Mouse (Mus musculus) right cerebral cortex, postnatal 14 days (tissue): ENCODE data around the gene Acsl5.
A peak's percentile ranks its signal among the peaks of the same experiment; 100 is the strongest.

ENCODE experiments used
- DNase-seq: peaks from one replicate; pipeline ENCODE4 v3.0.0; 2022

Acsl5 gene

DNA sequence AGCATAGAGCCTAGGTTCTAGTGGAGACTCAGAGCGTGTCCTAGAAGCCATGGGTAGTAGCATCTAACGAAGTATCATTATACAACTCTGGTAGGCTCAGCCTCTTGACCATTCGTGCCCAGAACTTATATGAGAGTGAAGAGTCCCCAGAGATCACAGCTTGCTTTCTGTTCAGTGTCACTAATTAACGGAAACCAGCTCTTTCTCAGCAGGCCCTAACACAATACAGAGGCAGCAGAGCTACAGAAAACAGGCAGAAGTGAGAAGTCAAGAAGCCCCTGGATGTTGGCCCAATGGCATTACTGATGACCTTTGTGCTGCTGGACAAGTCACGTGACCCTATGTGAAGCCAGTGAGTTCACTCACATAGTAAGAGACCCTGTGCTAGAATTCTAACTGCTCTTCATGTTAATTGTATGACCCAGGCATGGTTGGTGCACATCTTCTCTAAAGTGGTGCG, 10.5 kb upstream of the Acsl5 start, which contains the start of gene Gucy2g:
Gene Gucy2g, minus strand, starts transcription at position 51 of the 460 bp plus-strand sequence.
- DNase-seq: no peak

DNA sequence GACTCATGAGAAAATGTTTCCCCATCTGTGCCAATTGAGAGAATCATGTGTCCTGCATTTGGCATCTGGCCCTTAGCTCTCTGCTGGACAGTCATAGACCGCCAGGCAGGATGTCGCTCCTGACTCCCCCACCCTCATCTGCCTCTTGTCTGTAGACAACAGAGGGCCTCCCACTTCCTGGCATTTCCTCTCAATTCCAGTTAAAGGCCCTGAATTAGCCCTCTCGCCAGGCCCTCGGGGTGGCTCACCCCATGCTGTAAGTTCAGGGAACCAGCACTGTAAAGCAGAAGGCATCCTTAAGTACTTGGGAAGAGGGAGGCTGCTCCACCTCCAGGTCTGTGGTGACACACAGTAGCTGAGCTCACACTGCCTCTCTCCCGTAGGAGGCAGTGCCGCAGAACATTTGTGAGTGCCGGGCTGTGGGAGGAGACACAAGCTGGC, 6.9 kb upstream of the Acsl5 start:
- peak; percentile 40 for DNase-seq

DNA sequence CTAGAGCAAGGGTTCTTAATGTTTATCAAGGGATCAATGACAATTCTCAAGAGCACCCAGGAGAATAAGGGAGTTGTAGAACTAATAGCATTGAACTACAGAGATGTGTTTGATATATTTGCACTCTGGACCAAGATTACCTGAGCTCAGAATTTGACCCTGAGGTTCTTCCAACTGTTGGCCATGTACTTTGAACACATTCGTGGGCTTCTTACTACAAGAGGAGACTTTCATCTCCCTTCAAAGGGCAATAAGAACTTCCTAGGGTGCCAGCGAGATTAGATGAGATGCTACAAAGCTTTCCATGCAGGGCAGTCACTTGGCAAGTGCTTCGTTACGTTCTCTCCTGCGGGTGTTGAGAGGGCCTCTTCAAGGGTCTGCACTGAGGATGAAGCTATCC, 4.2 kb upstream of the Acsl5 start:
- no peak for DNase-seq

DNA sequence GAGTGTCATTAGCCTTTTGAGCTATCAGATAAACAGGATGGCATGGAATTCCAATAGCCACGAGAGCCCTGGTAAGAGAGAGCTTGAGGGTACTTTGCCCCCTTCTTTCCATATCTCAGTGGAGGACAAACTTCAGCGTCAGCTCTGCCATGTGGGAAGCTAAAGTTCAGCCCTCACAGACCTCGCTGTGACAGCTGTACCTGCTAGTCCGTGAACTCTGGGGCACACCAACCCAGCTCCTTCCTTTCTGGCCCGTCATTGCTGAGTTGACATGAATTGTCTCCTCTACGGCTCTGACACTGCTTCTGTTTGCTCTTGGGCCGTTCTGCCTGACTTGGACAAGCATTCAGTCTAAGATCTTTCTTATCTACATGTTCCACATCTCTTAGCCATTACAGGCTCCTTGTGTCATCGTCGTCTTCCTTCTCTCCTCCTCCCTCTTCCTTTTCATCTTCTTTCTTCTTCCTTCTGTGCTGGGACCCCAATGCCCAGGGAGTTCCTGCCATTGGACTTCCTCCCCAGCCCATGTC, 3.7 kb upstream of the Acsl5 start:
- no peak for DNase-seq

DNA sequence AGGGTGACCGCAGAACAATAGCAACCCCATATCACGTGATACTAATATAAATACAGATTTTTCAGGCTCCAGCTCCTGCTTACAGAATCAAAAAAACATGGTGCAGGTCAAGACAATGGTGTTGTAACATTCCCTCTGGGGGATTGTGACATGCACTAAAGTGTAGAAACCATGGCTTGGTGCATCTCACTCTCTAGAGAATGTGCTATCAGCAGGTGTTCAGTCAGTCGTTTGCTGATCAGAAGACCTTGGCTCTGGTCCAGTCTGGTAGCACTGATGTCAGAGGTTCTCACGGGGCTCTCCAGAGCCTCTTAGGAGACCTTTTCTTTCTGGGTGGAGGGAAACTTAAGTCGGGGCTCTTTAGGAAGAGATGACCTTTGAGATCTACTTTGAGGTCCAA, 1.3 kb upstream of the Acsl5 start:
- no peak for DNase-seq

DNA sequence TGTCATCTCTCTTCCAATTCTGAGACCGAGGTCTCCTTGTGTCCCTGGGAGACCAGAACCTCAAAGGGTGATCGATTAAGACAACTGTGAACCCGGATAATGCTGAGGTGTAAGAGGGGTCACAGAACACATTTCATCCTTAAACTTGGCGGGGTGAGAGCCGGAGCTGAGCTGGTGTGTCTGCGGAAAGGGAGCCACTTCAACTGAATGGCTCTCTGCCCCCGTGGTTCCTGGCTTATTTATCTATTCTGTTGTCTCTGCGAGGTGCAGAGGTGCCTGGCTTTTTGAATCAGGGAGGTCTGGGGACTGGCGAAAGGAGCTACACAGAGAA, 1.5 kb downstream of the Acsl5 start:
- no peak for DNase-seq

DNA sequence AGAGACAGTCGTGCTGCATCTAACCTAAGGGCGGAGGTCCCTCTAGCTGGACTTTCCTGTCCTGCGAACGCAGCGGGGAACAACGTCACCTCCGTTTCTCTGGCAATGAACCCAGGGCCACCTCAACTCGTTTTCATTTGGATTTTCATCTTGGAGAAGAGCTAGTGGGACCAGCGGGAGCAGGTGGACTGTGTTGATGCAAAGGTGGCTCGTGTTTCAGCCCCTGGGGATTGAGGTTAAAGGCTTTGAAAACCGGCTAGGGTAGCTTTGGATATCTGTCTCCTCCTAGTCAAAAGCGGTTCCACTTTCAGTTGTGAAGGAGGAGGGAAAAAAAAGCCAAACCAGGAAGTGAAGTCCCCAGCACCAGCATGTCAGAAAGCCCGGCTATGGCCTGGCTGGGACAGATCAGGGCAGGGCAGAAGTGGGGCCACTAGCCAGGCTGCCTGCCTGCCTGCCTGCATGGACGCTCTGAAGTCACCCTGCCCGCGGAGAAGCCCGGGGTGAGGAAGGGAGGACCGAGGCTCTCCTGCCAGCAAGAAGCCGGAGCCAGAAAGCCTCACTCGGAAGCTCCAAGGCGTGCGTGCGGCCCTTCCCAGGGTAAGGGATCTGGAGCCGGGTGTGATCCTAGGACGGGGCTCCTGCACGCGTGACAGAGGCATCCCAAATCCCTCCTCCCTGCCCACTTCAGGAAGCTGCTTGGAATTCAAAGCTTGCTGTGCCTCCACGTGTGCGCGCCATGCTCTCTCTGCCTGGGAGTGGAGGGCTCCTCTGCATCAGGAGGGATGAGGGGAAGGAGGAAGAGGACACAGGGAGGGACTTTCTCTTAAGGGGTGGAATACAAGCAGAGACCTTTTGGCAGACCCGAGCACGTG, 2.1 kb downstream of the Acsl5 start:
- peak; percentile 52 for DNase-seq

DNA sequence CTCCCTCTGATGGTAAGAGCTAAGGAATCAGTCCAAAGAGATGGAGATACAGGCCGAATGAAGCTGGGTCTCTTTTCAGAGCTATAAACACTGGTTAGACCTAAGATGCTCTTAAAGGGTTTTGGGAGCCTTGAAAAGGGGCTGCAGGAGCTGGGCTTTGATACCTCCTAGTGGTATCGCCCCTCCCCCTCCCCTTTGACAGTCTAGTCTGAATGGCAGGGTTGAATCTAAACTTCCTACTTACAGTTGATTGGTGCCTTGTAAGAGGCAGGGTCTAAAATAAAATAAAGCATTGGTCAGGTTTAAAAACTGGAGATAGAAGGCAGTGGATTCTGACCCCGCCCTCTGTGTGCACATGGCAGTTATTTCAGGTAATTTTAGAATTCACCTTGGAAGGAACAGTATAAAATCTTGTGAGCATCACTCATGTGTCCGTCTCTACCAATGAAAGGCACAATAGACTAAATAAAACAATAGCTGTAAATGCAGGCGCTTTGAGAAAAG, 2.8 kb downstream of the Acsl5 start:
- DNase-seq: peak; percentile 50

DNA sequence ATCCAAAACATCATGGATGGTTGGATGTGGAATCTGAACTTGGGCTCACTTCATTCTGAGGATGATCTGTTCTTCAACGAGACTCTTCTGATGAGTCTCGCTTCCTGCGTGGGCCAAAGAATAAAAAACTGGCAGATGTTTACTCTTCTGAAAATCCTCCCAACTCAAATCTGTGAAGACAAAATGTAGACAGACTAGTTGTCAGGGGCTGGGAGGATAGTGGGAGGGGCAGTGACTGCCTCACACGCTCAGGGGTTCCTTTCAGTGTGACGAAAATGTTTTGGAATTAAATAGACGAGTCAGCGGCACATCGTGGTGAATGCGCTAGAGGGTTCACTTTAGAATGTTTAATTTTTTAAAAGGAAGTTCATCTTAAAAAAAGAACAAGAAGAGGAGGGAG, 4.4 kb downstream of the Acsl5 start:
- DNase-seq: no peak

DNA sequence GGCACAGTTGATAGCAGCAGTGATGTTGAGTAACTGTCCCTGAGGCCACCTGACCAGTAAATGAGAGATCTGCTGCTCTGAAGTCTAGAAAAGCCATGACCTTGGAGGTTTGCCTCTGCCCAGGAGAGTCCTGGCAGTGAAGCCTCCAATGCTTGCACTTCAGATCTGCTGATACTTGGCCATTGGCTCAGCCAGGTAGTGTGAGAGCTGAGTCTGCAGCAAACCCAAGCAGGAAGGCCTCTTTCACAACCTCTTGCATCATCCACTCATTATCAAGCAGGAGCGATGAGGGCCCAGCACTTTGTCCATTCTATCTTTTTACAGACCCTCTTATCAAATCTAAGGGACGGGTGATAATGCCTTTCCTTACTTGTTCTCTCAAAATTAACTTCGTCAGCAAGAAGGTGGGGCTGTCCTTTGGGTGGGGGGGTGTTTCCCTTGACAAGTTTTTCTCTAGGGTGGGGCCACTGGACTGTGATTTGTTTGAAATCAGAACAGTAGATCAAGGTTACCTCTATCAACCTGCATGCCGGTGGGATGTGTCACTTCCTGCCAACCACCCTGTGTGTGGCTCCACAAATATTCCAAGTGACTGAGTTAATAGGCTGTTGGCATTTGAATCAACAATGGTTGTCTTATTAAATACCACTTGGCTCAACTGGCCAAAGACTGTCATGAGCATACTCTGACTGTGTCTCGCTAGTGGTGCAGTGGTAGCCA, 6.1 kb downstream of the Acsl5 start:
- DNase-seq: no peak

DNA sequence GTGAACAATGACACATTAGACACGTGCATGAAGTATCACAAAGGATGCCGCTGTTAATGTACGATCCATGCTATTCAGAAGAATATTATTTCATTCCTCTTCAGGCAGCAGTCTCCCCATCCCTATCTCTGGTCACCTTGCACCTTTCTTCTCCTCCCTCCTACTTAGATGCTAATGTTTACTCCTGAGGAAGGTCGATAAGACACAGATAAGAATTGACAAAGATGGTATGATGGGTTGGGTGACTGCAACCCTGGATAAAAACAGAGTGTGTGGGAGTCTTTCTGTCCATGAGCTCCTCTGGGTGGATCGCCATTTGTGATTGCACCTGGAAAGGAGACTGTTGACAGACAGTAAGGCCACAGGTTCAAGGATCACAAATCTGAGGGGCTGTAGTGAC, 6.8 kb downstream of the Acsl5 start:
- no peak for DNase-seq

DNA sequence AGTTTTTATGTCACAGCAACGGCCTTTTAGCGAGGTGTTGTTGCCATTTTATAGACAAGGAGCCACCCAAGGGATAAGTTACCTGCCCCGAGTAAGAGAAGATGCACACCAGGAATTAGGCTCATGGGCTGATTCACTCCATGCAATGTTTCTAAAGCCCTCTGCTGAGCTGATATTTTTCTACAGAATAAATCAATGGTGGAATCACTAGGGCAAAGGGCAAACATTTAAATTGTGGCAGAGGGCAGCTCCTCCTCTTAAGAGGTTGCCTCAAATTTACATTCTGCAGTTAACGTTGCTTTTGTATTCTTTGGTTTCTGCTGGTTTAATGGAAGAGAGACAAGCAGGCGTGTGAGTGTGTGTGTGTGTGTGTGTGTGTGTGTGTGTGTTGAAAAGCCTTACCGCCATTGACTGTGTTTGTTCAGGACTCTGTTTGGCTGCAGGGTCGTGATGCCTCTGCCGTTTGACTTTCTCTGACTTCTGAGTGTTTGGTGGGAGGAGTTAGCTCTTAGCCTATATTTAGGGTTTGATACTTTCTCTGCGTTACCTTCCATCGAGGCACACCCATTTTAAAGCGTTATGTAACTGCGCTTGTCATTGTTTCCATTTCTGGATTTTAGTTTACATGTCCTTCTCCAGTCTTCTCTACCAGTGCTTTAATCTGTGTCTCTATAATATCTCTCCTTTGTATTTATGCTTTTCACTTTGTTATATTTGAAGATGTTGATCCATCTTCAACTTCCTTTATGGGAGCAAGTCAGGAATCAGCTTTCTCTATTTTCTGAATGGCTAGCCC, 8.8 kb downstream of the Acsl5 start:
- no peak for DNase-seq

DNA sequence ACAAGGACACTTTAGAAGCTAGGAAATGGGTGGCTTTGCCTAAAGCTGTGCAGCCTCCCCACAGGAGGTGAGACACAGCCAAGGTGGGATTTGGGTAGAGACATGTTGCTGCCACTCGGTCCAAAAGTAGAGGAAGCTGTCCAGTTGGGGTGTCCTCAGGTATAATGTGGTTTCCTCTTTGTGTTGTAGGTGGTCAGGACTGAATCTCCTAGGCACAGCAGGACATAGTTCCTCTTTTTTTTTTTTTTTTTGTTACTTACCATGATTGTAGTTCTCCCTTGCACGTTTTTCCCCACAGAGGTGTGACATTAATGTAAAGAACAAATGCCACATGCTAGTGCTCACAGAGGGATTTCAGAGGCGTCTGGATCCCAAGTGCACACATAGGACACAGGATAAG, 13.5 kb downstream of the Acsl5 start:
- DNase-seq: no peak

DNA sequence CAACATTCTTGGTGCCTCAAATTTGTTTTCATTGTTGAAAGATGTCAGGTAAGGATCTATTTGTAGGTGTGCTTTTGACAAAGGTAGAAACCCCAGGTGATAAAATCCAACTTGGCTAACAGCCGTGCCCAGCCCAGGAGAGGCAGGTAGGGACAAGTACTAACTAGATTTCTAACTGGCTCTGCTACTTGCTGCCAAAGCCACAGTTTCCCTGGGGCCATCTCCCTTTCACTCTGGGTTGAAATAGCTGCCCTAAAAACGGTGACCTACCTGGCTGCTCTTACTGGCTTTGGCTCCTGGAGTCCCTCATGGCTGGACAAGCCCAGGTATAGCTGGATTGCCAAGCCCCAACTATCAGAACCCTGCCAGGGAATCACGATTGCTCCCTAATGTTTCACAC, 15.0 kb downstream of the Acsl5 start:
- DNase-seq: no peak

DNA sequence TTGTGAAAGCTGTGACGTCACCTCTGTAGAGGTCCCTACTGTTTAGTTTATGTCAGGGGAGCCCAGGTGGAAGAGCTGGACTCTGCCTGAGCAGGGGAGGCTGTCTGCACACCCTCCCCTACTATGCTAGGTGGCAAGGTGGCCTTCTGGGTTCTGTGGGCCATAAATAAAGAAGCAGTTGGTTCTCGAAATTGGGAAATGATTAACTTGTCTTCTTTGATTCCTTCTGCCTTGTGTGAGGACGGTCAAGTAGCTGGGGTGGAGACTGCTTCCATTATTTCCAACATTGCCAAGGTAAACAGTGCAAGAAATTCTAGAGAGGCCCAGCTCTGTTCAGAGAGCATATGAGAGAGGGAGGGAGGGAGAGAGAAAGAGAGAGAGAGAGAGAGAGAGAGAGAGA, 16.4 kb downstream of the Acsl5 start:
- DNase-seq: no peak

DNA sequence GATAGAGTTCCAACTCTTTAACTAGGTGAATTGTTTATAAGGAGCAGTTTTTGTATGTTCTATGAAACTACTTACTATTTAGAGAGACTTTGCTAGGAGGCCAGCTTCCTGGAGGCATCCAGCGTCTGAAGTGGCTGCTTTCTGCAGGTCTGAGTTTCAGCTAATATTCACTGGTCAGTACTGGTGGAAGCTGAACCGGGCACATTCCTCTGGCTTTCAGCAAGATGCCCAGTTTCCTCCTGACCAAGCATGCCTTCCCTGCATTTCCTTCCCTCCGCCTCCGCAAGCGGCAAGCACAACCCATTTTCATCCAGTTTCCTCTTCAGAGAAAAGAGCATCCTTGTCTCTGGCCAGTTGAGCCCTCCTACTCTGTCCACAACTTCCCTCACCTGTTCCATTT, 17.3 kb downstream of the Acsl5 start:
- no peak for DNase-seq

DNA sequence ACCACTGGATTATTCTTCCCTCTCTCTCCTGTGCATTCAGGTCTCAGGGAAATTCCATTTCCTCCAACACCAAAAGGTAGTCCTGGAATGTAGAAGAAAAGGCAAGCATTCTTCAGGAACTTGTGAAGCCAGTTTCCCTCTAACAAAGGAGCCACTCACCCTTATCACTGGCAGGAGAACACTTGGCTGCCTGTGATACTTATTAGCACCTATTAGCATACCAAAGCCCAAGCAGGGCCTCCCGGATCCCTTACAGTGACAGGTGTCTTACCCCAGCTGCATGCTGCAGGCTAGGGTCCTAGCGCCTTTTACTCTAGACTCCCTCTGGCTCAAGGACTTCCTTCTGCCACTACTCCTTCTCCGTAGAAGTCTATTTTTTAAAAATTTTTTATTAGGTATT, 19.7 kb downstream of the Acsl5 start:
- no peak for DNase-seq

DNA sequence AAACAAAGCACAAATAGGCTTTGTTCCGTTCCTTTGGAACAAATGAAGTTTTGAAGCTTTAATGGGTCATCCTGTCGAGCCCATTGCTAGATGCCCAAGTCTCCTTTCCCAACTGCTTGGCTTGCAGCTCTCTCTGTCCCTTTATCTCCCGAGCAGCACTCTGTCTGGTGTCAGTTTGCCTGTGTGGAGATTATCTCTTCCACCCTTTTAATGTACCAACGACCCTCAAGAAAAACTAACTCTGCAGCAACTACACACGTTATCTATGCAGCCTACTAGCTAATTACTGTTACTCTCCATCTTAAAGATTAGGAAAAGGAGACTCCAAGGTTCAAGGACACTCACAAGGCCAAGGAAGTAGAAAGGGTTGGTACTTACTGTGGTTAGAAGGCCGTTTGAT, 21.6 kb downstream of the Acsl5 start:
- no peak for DNase-seq

DNA sequence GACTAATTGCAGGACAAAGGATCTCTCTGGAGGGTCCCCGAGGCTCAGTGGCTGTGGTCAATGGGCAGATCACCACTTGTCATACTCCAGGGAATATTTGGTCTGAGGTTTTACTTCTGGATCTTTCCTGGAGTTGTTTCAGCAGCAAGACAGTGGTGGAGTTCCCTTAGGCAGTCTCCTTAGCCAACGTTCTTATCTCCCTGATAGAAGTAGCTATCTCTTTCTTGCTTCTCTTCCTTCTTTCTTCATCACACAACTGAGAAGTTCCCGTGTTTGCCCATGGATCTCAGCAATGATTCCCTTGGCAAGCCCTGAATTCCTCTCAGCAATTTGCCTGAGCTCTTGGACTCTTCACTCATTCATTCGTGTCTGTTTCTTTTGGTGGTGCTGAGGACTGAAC, 24.4 kb downstream of the Acsl5 start:
- DNase-seq: no peak

DNA sequence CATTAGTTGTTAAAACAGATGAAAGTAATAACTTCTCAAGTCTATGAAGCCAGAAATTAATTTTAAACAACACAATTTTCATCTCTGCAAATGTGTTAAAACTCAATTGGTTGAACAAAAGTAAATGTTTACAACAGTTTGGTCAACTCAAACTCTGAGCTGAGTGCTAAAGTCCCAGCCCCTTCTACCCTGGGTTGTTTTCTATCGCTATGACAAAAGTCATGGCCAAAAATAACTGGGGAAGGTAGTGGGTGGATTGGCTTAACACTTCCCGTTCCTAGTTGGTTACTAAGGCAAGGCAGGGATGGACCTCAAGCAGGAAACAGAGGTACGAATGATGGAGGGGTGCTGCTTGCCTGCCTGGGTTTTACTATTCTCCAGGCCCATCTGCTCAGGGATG, 25.0 kb downstream of the Acsl5 start:
- no peak for DNase-seq

DNA sequence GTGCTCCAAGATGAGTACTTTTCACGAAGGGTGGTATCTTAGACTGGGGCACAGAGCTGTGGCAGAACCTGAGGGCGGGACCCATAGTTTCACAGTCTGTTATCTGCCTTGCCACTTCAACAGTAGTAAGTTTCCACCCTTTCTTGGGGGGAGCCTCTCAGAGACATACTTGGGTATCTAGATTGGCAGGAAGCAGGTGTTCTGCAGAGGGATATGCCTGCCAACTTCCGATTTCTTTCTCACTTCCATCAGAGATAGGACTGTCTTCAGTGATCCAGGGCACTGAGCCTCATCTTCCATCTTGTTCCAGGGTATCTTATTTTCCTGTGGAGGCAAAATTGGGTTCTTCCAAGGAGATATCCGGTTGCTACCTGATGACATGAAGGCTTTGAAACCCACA, 32.4 kb downstream of the Acsl5 start:
- no peak for DNase-seq

DNA sequence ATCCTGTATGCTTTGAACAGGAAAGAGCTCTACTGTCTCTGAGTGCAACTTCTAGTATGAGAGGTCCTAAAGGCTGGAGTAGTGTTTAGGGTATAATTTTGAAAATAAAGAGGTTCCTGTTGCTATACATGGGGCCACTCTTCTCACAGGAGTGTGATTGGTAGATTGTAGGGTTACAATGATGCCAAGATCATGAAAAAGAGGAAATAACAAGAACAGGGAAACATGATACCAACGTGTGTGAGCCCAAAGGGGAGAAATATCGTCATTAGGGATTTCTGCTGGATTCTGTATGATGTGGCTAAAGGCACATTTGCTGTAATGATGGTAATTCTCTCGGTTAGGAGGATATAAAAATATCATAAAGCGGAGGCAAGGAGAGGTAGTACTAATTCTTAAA, 34.3 kb downstream of the Acsl5 start:
- DNase-seq: no peak

DNA sequence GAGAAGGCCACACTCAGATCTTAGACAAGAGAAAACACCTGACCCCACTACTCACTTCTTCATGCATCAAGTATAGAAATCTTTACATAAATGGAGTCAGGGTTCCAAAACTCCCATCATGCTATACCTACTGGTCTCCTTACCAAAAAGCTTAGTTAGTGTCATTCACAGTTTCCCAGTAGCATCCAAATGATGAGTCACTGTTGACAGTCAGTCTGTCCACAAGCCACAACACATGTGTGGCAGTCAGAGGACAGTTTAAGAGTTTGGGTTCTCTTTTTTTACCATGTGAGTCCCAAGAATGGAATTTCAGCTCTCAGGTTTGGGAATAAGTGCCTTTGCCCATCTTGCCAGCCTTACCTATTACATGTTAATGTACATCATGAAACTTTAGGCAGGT, 37.2 kb downstream of the Acsl5 start:
- DNase-seq: no peak
